Comparison of ENCODE assay signal across 10 mouse cellular contexts in the genomic region with DNA sequence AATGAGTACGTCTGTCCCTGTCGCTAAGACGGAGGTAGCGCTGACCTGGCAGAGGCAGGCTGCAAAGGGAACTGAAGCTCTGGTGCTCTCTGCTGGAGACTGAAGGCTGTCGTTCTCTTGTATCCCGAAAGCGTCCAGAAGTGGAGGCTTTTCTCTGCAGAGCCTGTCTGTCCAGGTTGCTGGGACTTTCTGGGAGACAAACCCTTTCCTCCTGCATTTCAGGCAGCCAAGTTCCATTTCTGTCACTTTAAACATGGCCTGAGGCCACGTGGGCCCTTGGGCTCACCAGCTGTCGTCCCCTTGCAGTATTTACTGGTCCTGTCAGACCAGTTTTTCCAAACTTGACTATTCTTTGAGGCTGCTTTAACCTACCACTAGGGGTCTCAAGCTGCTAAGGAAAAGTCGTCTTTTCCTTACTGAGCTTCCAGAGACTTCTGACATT.
DNase-seq lines count a peak whose midpoint lies in the region; ATAC-seq lines count a peak whose summit lies in the region.
"Had no signal": no experiment of that assay in that cellular context is flagged by ENCODE, and none has a peak within 500 bp of the region (broad histone marks: within the 10 kb centered on the region; RNA-seq: fewer than 3 reads in every experiment).

No protein-coding gene starts in this region.

- no peaks in the 10 kb centered on the region for H3K36me3 ChIP-seq in forebrain, embryonic 16.5 days (ENCODE audit: control insufficient read depth, insufficient read depth)
- H3K36me3 ChIP-seq in forebrain, embryonic 11.5 days (ENCODE audit: control insufficient read depth, insufficient read depth, low read length) = no peaks in the 10 kb centered on the region
- no peaks in the 10 kb centered on the region for H3K36me3 ChIP-seq in intestine, embryonic 15.5 days
- H3K36me3 ChIP-seq in lung, embryonic 15.5 days = 0 out of 2 replicates have a peak, but pooled peaks cover 3% of the 10 kb centered on the region

- no peak for DNase-seq in forebrain, embryonic 11.5 days (ENCODE audit: low spot score)
- peak; percentile 10 for DNase-seq in right cerebral cortex, postnatal 25 days
- DNase-seq in right cerebral cortex, postnatal 14 days = no peak
- no peak for DNase-seq in thymus, postnatal 25 days
- no peak for DNase-seq in spleen, postnatal 36 days (ENCODE audit: low spot score in 2 of 2)
- DNase-seq: liver, embryonic 13.5 days had no signal

- H3K27me3 ChIP-seq in forebrain, embryonic 16.5 days (replicated peaks; ENCODE audit: control insufficient read depth, insufficient read depth, low read length) = no peaks in the 10 kb centered on the region
- no peaks in the 10 kb centered on the region for H3K27me3 ChIP-seq in forebrain, embryonic 11.5 days (ENCODE audit: control insufficient read depth, insufficient read depth, low read length)
- H3K27me3 ChIP-seq in intestine, embryonic 15.5 days (replicated peaks) = no peaks in the 10 kb centered on the region
- H3K27me3 ChIP-seq in lung, embryonic 15.5 days = no peaks in the 10 kb centered on the region
- H3K27me3 ChIP-seq: CH12.LX; liver, embryonic 13.5 days had no signal

- H3K4me1 ChIP-seq in forebrain, embryonic 16.5 days (replicated peaks; ENCODE audit: control insufficient read depth, insufficient read depth, low read length) = no peaks in the 10 kb centered on the region; the same call in 1 of the 2 replicates
- H3K4me1 ChIP-seq in forebrain, embryonic 11.5 days (replicated peaks; ENCODE audit: control insufficient read depth, insufficient read depth, low read length) = no peaks in the 10 kb centered on the region
- 0 out of 2 replicates have a peak, but pooled peaks cover 5% of the 10 kb centered on the region for H3K4me1 ChIP-seq in intestine, embryonic 15.5 days (replicated peaks)
- peaks cover 14% of the 10 kb centered on the region for H3K4me1 ChIP-seq in lung, embryonic 15.5 days
- H3K4me1 ChIP-seq: liver, embryonic 13.5 days had no signal

- no peaks in the 10 kb centered on the region for H3K9me3 ChIP-seq in forebrain, embryonic 16.5 days (ENCODE audit: control insufficient read depth, low read length)
- no peaks in the 10 kb centered on the region for H3K9me3 ChIP-seq in forebrain, embryonic 11.5 days (ENCODE audit: control insufficient read depth, low read length)
- no peaks in the 10 kb centered on the region for H3K9me3 ChIP-seq in intestine, embryonic 15.5 days
- H3K9me3 ChIP-seq in lung, embryonic 15.5 days = no peaks in the 10 kb centered on the region
- H3K9me3 ChIP-seq: liver, embryonic 13.5 days had no signal

- WGBS in forebrain, embryonic 16.5 days = 40% methylated on average over 10 of the region's 10 CpGs
- WGBS in forebrain, embryonic 11.5 days = 51% methylated on average over 10 of the region's 10 CpGs
- 34% methylated on average over 10 of the region's 10 CpGs for WGBS in intestine, embryonic 15.5 days
- 21% methylated on average over 10 of the region's 10 CpGs for WGBS in lung, embryonic 15.5 days

- H3K27ac ChIP-seq in forebrain, embryonic 16.5 days (ENCODE audit: low read length) = no peak overlapping the region
- no peak overlapping the region for H3K27ac ChIP-seq in forebrain, embryonic 11.5 days (ENCODE audit: low read depth, low read length)
- peak overlapping the region; percentile 27 for H3K27ac ChIP-seq in intestine, embryonic 15.5 days
- H3K27ac ChIP-seq in lung, embryonic 15.5 days = 0 out of 2 replicates have a peak overlapping the region, but pooled peaks have one; percentile 37
- H3K27ac ChIP-seq: liver, embryonic 13.5 days had no signal

- no peak overlapping the region for H3K4me2 ChIP-seq in forebrain, embryonic 16.5 days (ENCODE audit: low read length)
- no peak overlapping the region for H3K4me2 ChIP-seq in forebrain, embryonic 11.5 days (ENCODE audit: low read depth, low read length, severe bottlenecking)
- no peak overlapping the region for H3K4me2 ChIP-seq in intestine, embryonic 15.5 days (replicated peaks)
- peak overlapping the region; percentile 33 for H3K4me2 ChIP-seq in lung, embryonic 15.5 days
- H3K4me2 ChIP-seq: liver, embryonic 13.5 days had no signal

- H3K4me3 ChIP-seq in forebrain, embryonic 16.5 days (replicated peaks; ENCODE audit: low read length) = no peak overlapping the region
- no peak overlapping the region for H3K4me3 ChIP-seq in forebrain, embryonic 11.5 days (ENCODE audit: low read depth, low read length)
- no peak overlapping the region for H3K4me3 ChIP-seq in intestine, embryonic 15.5 days (replicated peaks)
- no peak overlapping the region for H3K4me3 ChIP-seq in lung, embryonic 15.5 days
- H3K4me3 ChIP-seq: liver, embryonic 13.5 days had no signal

- ATAC-seq in forebrain, embryonic 16.5 days = peak; percentile 27; the same call in 1 of the 2 replicates
- no peak for ATAC-seq in forebrain, embryonic 11.5 days (replicated peaks; ENCODE audit: low FRiP score)
- ATAC-seq in intestine, embryonic 15.5 days = peak; percentile 85
- peak; percentile 87; the same call in 1 of the 2 replicates for ATAC-seq in lung, embryonic 15.5 days (ENCODE audit: borderline replicate concordance, extremely low read depth, low FRiP score, low TSS enrichment)

- no peak overlapping the region for H3K9ac ChIP-seq in forebrain, embryonic 16.5 days (replicated peaks; ENCODE audit: low read depth, low read length)
- no peak overlapping the region for H3K9ac ChIP-seq in forebrain, embryonic 11.5 days (ENCODE audit: low read length)
- no peak overlapping the region for H3K9ac ChIP-seq in intestine, embryonic 15.5 days
- no peak overlapping the region for H3K9ac ChIP-seq in lung, embryonic 15.5 days
- H3K9ac ChIP-seq: liver, embryonic 13.5 days had no signal

Comparison
In these comparisons a context has a peak if more than half of its experiments do, and no peak if none do; other contexts are left out.
1. H3K27ac ChIP-seq: peak in intestine, embryonic 15.5 days (single experiment) and lung, embryonic 15.5 days (single experiment); none in forebrain, embryonic 16.5 days (single experiment) and forebrain, embryonic 11.5 days (single experiment).